Mouse (Mus musculus): ENCODE results near the gene 4933425L06Rik.

The 4933425L06Rik gene

GRCm38 (mm10) chr13:105081862-105082261, at the start of gene 4933425L06Rik:
4933425L06Rik (plus strand) TSS chr13:105082122.
- no peak for ATAC-seq (ENCODE audit: insufficient number of reproducible peaks, low FRiP score, low TSS enrichment)

- no peak for ATAC-seq (ENCODE audit: insufficient number of reproducible peaks, low FRiP score, low TSS enrichment)
These were observed 44.1 kb upstream of the 4933425L06Rik start for GRCm38 (mm10) chr13:105037816-105038215.

- ATAC-seq (ENCODE audit: insufficient number of reproducible peaks, low FRiP score, low TSS enrichment): no peak
These were observed 43.6 kb upstream of the 4933425L06Rik start for GRCm38 (mm10) chr13:105038334-105038733.

GRCm38 (mm10) chr13:105043882-105044281, 38.0 kb upstream of the 4933425L06Rik start:
- ATAC-seq (ENCODE audit: insufficient number of reproducible peaks, low FRiP score, low TSS enrichment): peak; percentile 64

- peak; percentile 67 for ATAC-seq (ENCODE audit: insufficient number of reproducible peaks, low FRiP score, low TSS enrichment)
These were observed 34.5 kb upstream of the 4933425L06Rik start for GRCm38 (mm10) chr13:105047377-105047776.

- no peak for ATAC-seq (ENCODE audit: insufficient number of reproducible peaks, low FRiP score, low TSS enrichment)
These were observed 33.3 kb upstream of the 4933425L06Rik start for GRCm38 (mm10) chr13:105048662-105049061.

GRCm38 (mm10) chr13:105051432-105051831, 30.5 kb upstream of the 4933425L06Rik start:
- ATAC-seq (ENCODE audit: insufficient number of reproducible peaks, low FRiP score, low TSS enrichment): no peak

GRCm38 (mm10) chr13:105053618-105054017, 28.3 kb upstream of the 4933425L06Rik start:
- peak; percentile 18; the same call in 1 of the 2 replicates for ATAC-seq (ENCODE audit: insufficient number of reproducible peaks, low FRiP score, low TSS enrichment)

GRCm38 (mm10) chr13:105054181-105054940, 27.6 kb upstream of the 4933425L06Rik start, which contains the start of gene Rgs7bp:
Rgs7bp (minus strand) TSS chr13:105054930.
- peak; percentile 85 for ATAC-seq (ENCODE audit: insufficient number of reproducible peaks, low FRiP score, low TSS enrichment)

GRCm38 (mm10) chr13:105054941-105055309, 27.0 kb upstream of the 4933425L06Rik start:
- 0 out of 2 replicates have a peak, but pooled peaks have one; percentile 12 for ATAC-seq (ENCODE audit: insufficient number of reproducible peaks, low FRiP score, low TSS enrichment)

- peak; percentile 2; the same call in 1 of the 2 replicates for ATAC-seq (ENCODE audit: insufficient number of reproducible peaks, low FRiP score, low TSS enrichment)
These were observed 26.5 kb upstream of the 4933425L06Rik start for GRCm38 (mm10) chr13:105055374-105055773.

- no peak for ATAC-seq (ENCODE audit: insufficient number of reproducible peaks, low FRiP score, low TSS enrichment)
These were observed 15.8 kb upstream of the 4933425L06Rik start for GRCm38 (mm10) chr13:105066119-105066518.

- no peak for ATAC-seq (ENCODE audit: insufficient number of reproducible peaks, low FRiP score, low TSS enrichment)
These were observed 14.8 kb upstream of the 4933425L06Rik start for GRCm38 (mm10) chr13:105066890-105067845.

- ATAC-seq (ENCODE audit: insufficient number of reproducible peaks, low FRiP score, low TSS enrichment): no peak
These were observed 7.4 kb downstream of the 4933425L06Rik start for GRCm38 (mm10) chr13:105089276-105089675.

GRCm38 (mm10) chr13:105096316-105096715, 14.4 kb downstream of the 4933425L06Rik start:
- no peak for ATAC-seq (ENCODE audit: insufficient number of reproducible peaks, low FRiP score, low TSS enrichment)

GRCm38 (mm10) chr13:105100705-105101104, 18.8 kb downstream of the 4933425L06Rik start:
- no peak for ATAC-seq (ENCODE audit: insufficient number of reproducible peaks, low FRiP score, low TSS enrichment)

- no peak for ATAC-seq (ENCODE audit: insufficient number of reproducible peaks, low FRiP score, low TSS enrichment)
These were observed 22.5 kb downstream of the 4933425L06Rik start for GRCm38 (mm10) chr13:105104385-105104784.

GRCm38 (mm10) chr13:105111599-105111998, 29.7 kb downstream of the 4933425L06Rik start:
- no peak for ATAC-seq (ENCODE audit: insufficient number of reproducible peaks, low FRiP score, low TSS enrichment)

GRCm38 (mm10) chr13:105121617-105122016, 39.7 kb downstream of the 4933425L06Rik start:
- ATAC-seq (ENCODE audit: insufficient number of reproducible peaks, low FRiP score, low TSS enrichment): no peak

- ATAC-seq (ENCODE audit: insufficient number of reproducible peaks, low FRiP score, low TSS enrichment): no peak
These were observed 40.2 kb downstream of the 4933425L06Rik start for GRCm38 (mm10) chr13:105122092-105122491.

- no peak for ATAC-seq (ENCODE audit: insufficient number of reproducible peaks, low FRiP score, low TSS enrichment)
These were observed 48.2 kb downstream of the 4933425L06Rik start for GRCm38 (mm10) chr13:105130080-105130479.
